Mouse (Mus musculus) heart, embryonic 10.5 days (tissue): Measurements from ENCODE around the gene Eml5. TPM values are rescaled to one million over a fixed set of nuclear protein-coding genes. Genes with fewer than 3 reads are reported as not detected.

ENCODE experiments used
- DNase-seq: peaks from one replicate; pipeline ENCODE4 v3.0.0-alpha.2; 2017; ENCODE audit warnings: low spot score
- H3K27ac ChIP-seq: fragments of 300-500 bp; sonication (generic); 2 replicates; pipeline ENCODE4 v1.5.1; 2016; ENCODE audit warnings: mild to moderate bottlenecking
- H3K27me3 ChIP-seq: fragments of 300-500 bp; sonication (generic); 2 replicates; pipeline ENCODE4 v1.6.1; 2016; ENCODE audit warnings: mild to moderate bottlenecking; ENCODE audit not compliant: poor library complexity, insufficient read depth, severe bottlenecking
- H3K36me3 ChIP-seq: fragments of 300-500 bp; sonication (generic); 2 replicates; pipeline ENCODE4 v1.6.1; 2016; ENCODE audit warnings: mild to moderate bottlenecking, moderate library complexity
- H3K4me1 ChIP-seq: fragments of 300-500 bp; sonication (generic); 2 replicates; pipeline ENCODE4 v1.6.1; 2016; ENCODE audit warnings: mild to moderate bottlenecking
- H3K4me3 ChIP-seq: fragments of 300-500 bp; sonication (generic); 2 replicates; pipeline ENCODE4 v1.5.1; 2016; ENCODE audit warnings: mild to moderate bottlenecking, moderate library complexity
- H3K9me3 ChIP-seq: fragments of 300-500 bp; sonication (generic); 2 replicates; pipeline ENCODE4 v1.6.1; 2016; ENCODE audit warnings: mild to moderate bottlenecking, moderate library complexity
- WGBS: fragments of 180-500 bp; shearing (Covaris S2); methylation state at CpG from one replicate; pipeline ENCODE4 v1.1.7; 2016; 5-methylcytosine and 5-hydroxymethylcytosine counted together
- polyA plus RNA-seq: library from polyadenylated mRNA; unstranded; fragments of >200 nt; fragmentation: Nextera tagmentation; extraction: Ambion mirVana; gene quantifications from 2 replicates; pipeline ENCODE4 v1.2.1, GENCODE M21; 2016

Eml5 gene
- polyA plus RNA-seq, 1 experiment from 2014 or later: 3.2 TPM

GRCm38 (mm10) chr12:98875216-98875615 lies 26.1 kb downstream of the Eml5 start:
- no peaks in the 10 kb centered on the region for H3K4me1 ChIP-seq
- no peaks in the 10 kb centered on the region for H3K36me3 ChIP-seq
- WGBS: 62% methylated on average over 2 of the region's 2 CpGs
- DNase-seq: no peak
- no peak overlapping the region for H3K4me3 ChIP-seq
- H3K27ac ChIP-seq: no peak overlapping the region
- H3K9me3 ChIP-seq: no peaks in the 10 kb centered on the region
- H3K27me3 ChIP-seq: no peaks in the 10 kb centered on the region

- DNase-seq: no peak
- no peaks in the 10 kb centered on the region for H3K4me1 ChIP-seq
- H3K36me3 ChIP-seq: no peaks in the 10 kb centered on the region
- H3K9me3 ChIP-seq: no peaks in the 10 kb centered on the region
- H3K27me3 ChIP-seq: no peaks in the 10 kb centered on the region
- WGBS: 92% methylated on average over 10 of the region's 10 CpGs
- no peak overlapping the region for H3K4me3 ChIP-seq
- no peak overlapping the region for H3K27ac ChIP-seq
These were observed 28.4 kb downstream of the Eml5 start for GRCm38 (mm10) chr12:98872836-98873235.

- H3K27ac ChIP-seq: no peak overlapping the region
- WGBS: 82% methylated on average over 4 of the region's 4 CpGs
These were observed 37.8 kb downstream of the Eml5 start for GRCm38 (mm10) chr12:98863436-98863835.

GRCm38 (mm10) chr12:98860316-98860715 lies 41.0 kb downstream of the Eml5 start:
- Histone ChIP-seq H3K27me3 (no peaks in the 10 kb centered on the region), H3K4me3 (no peak overlapping the region), H3K27ac (no peak overlapping the region), H3K9me3 (no peaks in the 10 kb centered on the region), H3K4me1 (no peaks in the 10 kb centered on the region), H3K36me3 (peaks cover 4% of the 10 kb centered on the region; the same call in 1 of the 2 replicates)
- no peak for DNase-seq
- 87% methylated on average over 2 of the region's 2 CpGs for WGBS

More at GRCm38 (mm10) chr12:98863436-98863835, 37.8 kb downstream of the Eml5 start:
- no peaks in the 10 kb centered on the region for H3K9me3 ChIP-seq
- H3K4me1 ChIP-seq: no peaks in the 10 kb centered on the region
- H3K27me3 ChIP-seq: no peaks in the 10 kb centered on the region
- H3K36me3 ChIP-seq: peaks cover 4% of the 10 kb centered on the region; the same call in 1 of the 2 replicates
- H3K4me3 ChIP-seq: no peak overlapping the region
- DNase-seq: no peak

- Histone ChIP-seq H3K4me3 (no peak overlapping the region), H3K36me3 (no peaks in the 10 kb centered on the region), H3K27ac (no peak overlapping the region), H3K27me3 (no peaks in the 10 kb centered on the region), H3K9me3 (no peaks in the 10 kb centered on the region), H3K4me1 (no peaks in the 10 kb centered on the region)
- 28% methylated on average over 3 of the region's 3 CpGs for WGBS
- DNase-seq: no peak
These were observed 50.5 kb downstream of the Eml5 start for GRCm38 (mm10) chr12:98850767-98851166.

GRCm38 (mm10) chr12:98844774-98845173 lies 56.5 kb downstream of the Eml5 start:
- H3K4me1 ChIP-seq: no peaks in the 10 kb centered on the region
- H3K9me3 ChIP-seq: no peaks in the 10 kb centered on the region
- no peak overlapping the region for H3K27ac ChIP-seq
- H3K36me3 ChIP-seq: 0 out of 2 replicates have a peak, but pooled peaks cover 5% of the 10 kb centered on the region
- no peak overlapping the region for H3K4me3 ChIP-seq
- H3K27me3 ChIP-seq: no peaks in the 10 kb centered on the region
- DNase-seq: no peak
- 93% methylated on average over 3 of the region's 3 CpGs for WGBS

- Histone ChIP-seq H3K4me1 (no peaks in the 10 kb centered on the region), H3K27me3 (no peaks in the 10 kb centered on the region), H3K4me3 (no peak overlapping the region), H3K27ac (no peak overlapping the region), H3K36me3 (0 out of 2 replicates have a peak, but pooled peaks cover 5% of the 10 kb centered on the region), H3K9me3 (no peaks in the 10 kb centered on the region)
- WGBS: 75% methylated on average over 3 of the region's 3 CpGs
- no peak for DNase-seq
These were observed 61.1 kb downstream of the Eml5 start for GRCm38 (mm10) chr12:98840135-98840534.

- WGBS: 84% methylated on average over 3 of the region's 3 CpGs
- H3K36me3 ChIP-seq: 0 out of 2 replicates have a peak, but pooled peaks cover 5% of the 10 kb centered on the region
- H3K27ac ChIP-seq: no peak overlapping the region
- no peak for DNase-seq
- H3K4me1 ChIP-seq: no peaks in the 10 kb centered on the region
- H3K9me3 ChIP-seq: no peaks in the 10 kb centered on the region
- no peaks in the 10 kb centered on the region for H3K27me3 ChIP-seq
- H3K4me3 ChIP-seq: no peak overlapping the region
These were observed 63.3 kb downstream of the Eml5 start for GRCm38 (mm10) chr12:98837940-98838339.

GRCm38 (mm10) chr12:98835466-98835865 lies 65.8 kb downstream of the Eml5 start:
- 85% methylated on average over 2 of the region's 2 CpGs for WGBS

GRCm38 (mm10) chr12:98834879-98835278 lies 66.4 kb downstream of the Eml5 start:
- peaks cover 11% of the 10 kb centered on the region; the same call in 1 of the 2 replicates for H3K4me1 ChIP-seq
- H3K27ac ChIP-seq: no peak overlapping the region
- no peaks in the 10 kb centered on the region for H3K9me3 ChIP-seq
- no peak overlapping the region for H3K4me3 ChIP-seq
- no peak for DNase-seq
- WGBS: 73% methylated on average over 2 of the region's 2 CpGs
- no peaks in the 10 kb centered on the region for H3K27me3 ChIP-seq
- 0 out of 2 replicates have a peak, but pooled peaks cover 2% of the 10 kb centered on the region for H3K36me3 ChIP-seq

More at GRCm38 (mm10) chr12:98835466-98835865, 65.8 kb downstream of the Eml5 start:
- no peaks in the 10 kb centered on the region for H3K27me3 ChIP-seq
- 0 out of 2 replicates have a peak, but pooled peaks cover 2% of the 10 kb centered on the region for H3K36me3 ChIP-seq
- peaks cover 11% of the 10 kb centered on the region; the same call in 1 of the 2 replicates for H3K4me1 ChIP-seq
- no peak overlapping the region for H3K4me3 ChIP-seq
- no peak overlapping the region for H3K27ac ChIP-seq
- DNase-seq: no peak
- H3K9me3 ChIP-seq: no peaks in the 10 kb centered on the region

- Histone ChIP-seq H3K36me3 (0 out of 2 replicates have a peak, but pooled peaks cover 2% of the 10 kb centered on the region), H3K27me3 (no peaks in the 10 kb centered on the region), H3K9me3 (no peaks in the 10 kb centered on the region), H3K4me1 (peaks cover 11% of the 10 kb centered on the region; the same call in 1 of the 2 replicates), H3K4me3 (no peak overlapping the region), H3K27ac (no peak overlapping the region)
- no peak for DNase-seq
- WGBS: 95% methylated on average over 1 of the region's 1 CpGs
These were observed 67.4 kb downstream of the Eml5 start for GRCm38 (mm10) chr12:98833901-98834300.

GRCm38 (mm10) chr12:98832929-98833598 lies 68.2 kb downstream of the Eml5 start:
- H3K4me1 ChIP-seq: peaks cover 11% of the 10 kb centered on the region; the same call in 1 of the 2 replicates
- 0 out of 2 replicates have a peak, but pooled peaks cover 2% of the 10 kb centered on the region for H3K36me3 ChIP-seq
- H3K27ac ChIP-seq: no peak overlapping the region
- no peaks in the 10 kb centered on the region for H3K9me3 ChIP-seq
- H3K27me3 ChIP-seq: no peaks in the 10 kb centered on the region
- WGBS: 87% methylated on average over 8 of the region's 8 CpGs
- no peak for DNase-seq
- H3K4me3 ChIP-seq: no peak overlapping the region

- H3K9me3 ChIP-seq: no peaks in the 10 kb centered on the region
- H3K36me3 ChIP-seq: 0 out of 2 replicates have a peak, but pooled peaks cover 2% of the 10 kb centered on the region
- no peak for DNase-seq
- no peak overlapping the region for H3K4me3 ChIP-seq
- no peaks in the 10 kb centered on the region for H3K27me3 ChIP-seq
- H3K27ac ChIP-seq: no peak overlapping the region
- 82% methylated on average over 7 of the region's 7 CpGs for whole genome bisulfite sequencing
- H3K4me1 ChIP-seq: peaks cover 11% of the 10 kb centered on the region; the same call in 1 of the 2 replicates
These were observed 70.2 kb downstream of the Eml5 start for GRCm38 (mm10) chr12:98831122-98831521.
